ENCODE assay signal across 21 mouse cellular contexts in genomic region chr1:73771773-73772172, GRCm38 (mm10).
DNase-seq lines count a peak whose midpoint lies in the region; ATAC-seq and TF ChIP-seq lines count a peak whose summit lies in the region.
"Had no signal": no experiment of that assay in that cellular context is flagged by ENCODE, and none has a peak within 500 bp of the region (broad histone marks: within the 10 kb centered on the region; RNA-seq: fewer than 3 reads in every experiment).

No protein-coding gene starts in this region.

- H3K9ac ChIP-seq in kidney, postnatal 0 days (ENCODE audit: low read depth, low read length) = no peak overlapping the region
- H3K9ac ChIP-seq in limb, embryonic 13.5 days = no peak overlapping the region
- H3K9ac ChIP-seq: limb, embryonic 15.5 days; liver, embryonic 15.5 days; midbrain, embryonic 15.5 days had no signal

- H3K27me3 ChIP-seq in kidney, postnatal 0 days (ENCODE audit: insufficient read depth, low read length) = no peaks in the 10 kb centered on the region
- no peaks in the 10 kb centered on the region for H3K27me3 ChIP-seq in embryonic facial prominence, embryonic 10.5 days (replicated peaks; ENCODE audit: low read depth, poor library complexity, severe bottlenecking)
- no peaks in the 10 kb centered on the region for H3K27me3 ChIP-seq in limb, embryonic 13.5 days
- H3K27me3 ChIP-seq: limb, embryonic 15.5 days; liver, embryonic 15.5 days; megakaryocyte, embryonic 14.5 days; midbrain, embryonic 15.5 days had no signal

- H3K36me3 ChIP-seq in kidney, postnatal 0 days (ENCODE audit: insufficient read depth, low read length) = no peaks in the 10 kb centered on the region
- no peaks in the 10 kb centered on the region for H3K36me3 ChIP-seq in embryonic facial prominence, embryonic 10.5 days (replicated peaks)
- H3K36me3 ChIP-seq in limb, embryonic 13.5 days = no peaks in the 10 kb centered on the region
- H3K36me3 ChIP-seq: limb, embryonic 15.5 days; liver, embryonic 15.5 days; midbrain, embryonic 15.5 days had no signal

- intact Hi-C loops in gastrocnemius, adult 2 months (cut with DNase I) = no loop called here

- no peaks in the 10 kb centered on the region for H3K4me1 ChIP-seq in kidney, postnatal 0 days (replicated peaks; ENCODE audit: insufficient read depth, low read length)
- H3K4me1 ChIP-seq in embryonic facial prominence, embryonic 10.5 days = peaks cover 18% of the 10 kb centered on the region
- no peaks in the 10 kb centered on the region for H3K4me1 ChIP-seq in limb, embryonic 13.5 days
- H3K4me1 ChIP-seq: limb, embryonic 15.5 days; liver, embryonic 15.5 days; megakaryocyte, embryonic 14.5 days; midbrain, embryonic 15.5 days had no signal

- no peak overlapping the region for H3K27ac ChIP-seq in kidney, postnatal 0 days
- H3K27ac ChIP-seq in embryonic facial prominence, embryonic 10.5 days (replicated peaks) = peak overlapping the region; percentile 72
- H3K27ac ChIP-seq in limb, embryonic 13.5 days = no peak overlapping the region
- H3K27ac ChIP-seq in gastrocnemius, adult 2 months = no peak overlapping the region
- H3K27ac ChIP-seq: limb, embryonic 15.5 days; liver, embryonic 15.5 days; midbrain, embryonic 15.5 days had no signal

- no peak for ATAC-seq in kidney, postnatal 0 days (replicated peaks; ENCODE audit: low FRiP score, low read depth)
- peak; percentile 59; the same call in 1 of the 2 replicates for ATAC-seq in limb, embryonic 13.5 days (ENCODE audit: low FRiP score, low read depth)
- ATAC-seq: CD4-positive, CD25-positive, alpha-beta regulatory T cell, adult 4 months; hindbrain, embryonic 16.5 days; intestine, postnatal 0 days; midbrain, embryonic 15.5 days; Patski had no signal

- DNase-seq in embryo, embryonic 10 days (ENCODE audit: low spot score) = peak; percentile 65
- DNase-seq in embryo, embryonic 9.5 days (ENCODE audit: extremely low spot score) = no peak
- peak; percentile 34 for DNase-seq in kidney, postnatal 0 days (ENCODE audit: low spot score)
- DNase-seq in kidney, postnatal 36 days = no peak
- DNase-seq in embryonic facial prominence, embryonic 10.5 days (ENCODE audit: low spot score) = peak; percentile 70
- DNase-seq in gastrocnemius, adult 2 months = no peak
- DNase-seq in ovary, postnatal 14 days (ENCODE audit: low spot score) = no peak
- DNase-seq: adrenal gland, postnatal 10 days; cerebellum, adult 9-10 months; heart, postnatal 36 days; lung, postnatal 10 days; thymus, postnatal 14 days had no signal

- WGBS in kidney, postnatal 0 days = 5% methylated on average over 5 of the region's 5 CpGs
- WGBS in embryonic facial prominence, embryonic 10.5 days = 32% methylated on average over 5 of the region's 5 CpGs
- 50% methylated on average over 5 of the region's 5 CpGs for WGBS in limb, embryonic 13.5 days

- H3K4me3 ChIP-seq in kidney, postnatal 0 days (replicated peaks; ENCODE audit: low read depth, low read length) = no peak overlapping the region
- H3K4me3 ChIP-seq in embryonic facial prominence, embryonic 10.5 days = no peak overlapping the region
- H3K4me3 ChIP-seq in limb, embryonic 13.5 days = no peak overlapping the region
- H3K4me3 ChIP-seq in gastrocnemius, adult 2 months = no peak overlapping the region
- H3K4me3 ChIP-seq: limb, embryonic 15.5 days; liver, embryonic 15.5 days; megakaryocyte, embryonic 14.5 days; midbrain, embryonic 15.5 days had no signal

- H3K4me2 ChIP-seq in kidney, postnatal 0 days (ENCODE audit: low read length) = no peak overlapping the region
- H3K4me2 ChIP-seq in limb, embryonic 13.5 days (replicated peaks) = no peak overlapping the region
- H3K4me2 ChIP-seq: limb, embryonic 15.5 days; liver, embryonic 15.5 days; midbrain, embryonic 15.5 days had no signal

- TF ChIP-seq CTCF in kidney, postnatal 0 days (IDR thresholded peaks at IDR 0.05; ENCODE audit: low read depth) = no peak
- no peak for TF ChIP-seq CTCF in gastrocnemius, adult 2 months (IDR thresholded peaks at IDR 0.05)

- H3K9me3 ChIP-seq in kidney, postnatal 0 days (replicated peaks; ENCODE audit: low read length) = no peaks in the 10 kb centered on the region
- H3K9me3 ChIP-seq in embryonic facial prominence, embryonic 10.5 days = no peaks in the 10 kb centered on the region
- no peaks in the 10 kb centered on the region for H3K9me3 ChIP-seq in limb, embryonic 13.5 days
- H3K9me3 ChIP-seq: limb, embryonic 15.5 days; liver, embryonic 15.5 days; megakaryocyte, embryonic 14.5 days; midbrain, embryonic 15.5 days had no signal

Comparison
In these comparisons a context has a peak if more than half of its experiments do, and no peak if none do; other contexts are left out.
1. DNase-seq: peak in embryo, embryonic 10 days (single experiment), kidney, postnatal 0 days (single experiment) and embryonic facial prominence, embryonic 10.5 days (single experiment); none in embryo, embryonic 9.5 days (single experiment), kidney, postnatal 36 days (0 of 2), gastrocnemius, adult 2 months (single experiment) and ovary, postnatal 14 days (single experiment).